Mouse (Mus musculus): ENCODE measurements around the gene Rps6ka3. TPM values are rescaled to one million over a fixed set of nuclear protein-coding genes. Genes with fewer than 3 reads are reported as not detected.

Rps6ka3 gene
- polyA plus RNA-seq, 1 experiment from 2014 or later, result 5.4 TPM

Other genes with a start within 250 kb of the Rps6ka3 start
- gene Eif1ax, start 161.9 kb downstream of the Rps6ka3 start, polyA plus RNA-seq (2016; fragmentation: Nextera tagmentation; extraction: Ambion mirVana), result 136 and 155 TPM in 2 replicates
- gene Map7d2, start 204.3 kb downstream of the Rps6ka3 start, polyA plus RNA-seq (2016; fragmentation: Nextera tagmentation; extraction: Ambion mirVana), result 1.5 and 2.6 TPM in 2 replicates